Mouse (Mus musculus): ENCODE measurements around the gene Ugt1a8. TPM values are rescaled to one million over a fixed set of nuclear protein-coding genes. Genes with fewer than 3 reads are reported as not detected.
"Not testable (repeated sequence)": the region's sequence is repeated elsewhere in the genome, so short reads cannot be mapped to it uniquely, and the experiment has no call there.

Gene Ugt1a8
- not detected for total RNA-seq (2021)
- long read RNA-seq, experiment 1, result 0 reads
- long read RNA-seq, experiment 2, result 0 reads

DNA sequence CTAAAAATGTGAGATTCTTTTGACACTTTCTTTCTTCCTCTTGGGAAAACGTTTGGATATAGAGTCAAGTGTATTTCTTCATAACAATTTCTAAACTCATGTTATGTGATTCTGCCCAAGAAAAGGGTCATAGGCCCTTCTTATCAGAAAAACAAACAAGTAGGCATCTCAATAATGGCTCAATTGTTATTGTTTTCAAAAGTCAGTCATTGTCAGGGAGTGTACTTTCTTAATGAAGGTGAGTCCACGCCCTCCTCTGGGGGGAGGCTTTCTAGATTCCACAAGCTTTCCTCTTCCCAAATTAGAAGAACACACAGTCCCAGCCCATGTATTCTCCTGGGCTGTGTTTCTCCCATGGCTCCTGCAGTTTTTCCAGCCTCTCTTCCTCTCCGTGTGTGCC is at the start of gene Ugt1a8:
Gene Ugt1a8, plus strand, starts transcription at position 301 of the 400 bp plus-strand sequence.
- no peak for DNase-seq (ENCODE audit: low spot score in 2 of 2)

DNA sequence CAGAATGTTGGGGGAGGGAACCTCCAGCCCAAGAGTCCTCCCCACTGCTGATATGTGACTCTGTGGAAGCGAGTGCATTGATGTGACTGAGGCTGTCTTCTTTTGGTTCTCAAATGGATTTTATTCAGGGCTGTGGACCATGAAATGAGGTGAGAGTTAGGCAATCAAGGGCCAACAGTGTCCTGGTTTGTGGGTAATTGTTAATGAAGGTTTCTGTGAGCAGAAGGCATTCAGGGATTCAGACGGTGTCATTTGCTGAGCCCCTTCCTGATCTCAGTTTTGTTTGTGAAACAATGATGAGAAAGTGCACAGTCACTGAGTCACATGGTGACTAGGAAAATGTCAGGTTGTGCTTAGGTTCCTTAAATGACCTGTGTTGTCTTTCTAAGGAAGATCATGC is 44.6 kb upstream of the Ugt1a8 start:
- not testable (repeated sequence) for DNase-seq (ENCODE audit: low spot score in 2 of 2)

DNA sequence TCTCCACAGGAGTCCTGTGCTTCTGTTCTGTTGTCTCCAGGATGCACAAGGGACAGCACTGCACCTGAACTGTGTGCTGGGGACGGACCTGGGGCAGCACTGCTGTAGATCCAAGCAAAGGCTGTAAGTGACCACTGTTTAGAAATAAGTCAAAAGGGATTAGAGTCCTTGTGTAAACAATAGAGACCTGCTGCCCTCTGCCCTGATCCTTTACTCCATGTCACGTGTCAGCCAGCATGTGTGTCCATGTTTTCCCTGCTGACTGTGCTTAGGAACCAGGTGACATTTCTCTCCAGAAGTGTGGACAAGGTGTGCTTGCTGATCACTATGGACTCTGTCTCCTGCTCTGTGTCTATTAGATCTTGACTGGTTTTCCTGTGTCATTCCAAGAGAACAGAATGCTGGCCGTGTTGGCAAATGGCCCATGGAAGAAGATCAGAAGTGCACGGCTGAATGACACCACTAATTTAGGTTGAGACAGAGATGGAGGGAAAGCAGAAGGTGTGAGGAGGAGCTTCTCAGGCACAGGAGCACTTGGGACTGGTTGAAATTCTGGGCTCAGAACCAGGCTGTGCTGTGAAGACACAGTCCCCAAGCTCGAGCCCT is 42.7 kb upstream of the Ugt1a8 start:
- not testable (repeated sequence) for DNase-seq (ENCODE audit: low spot score in 2 of 2)

DNA sequence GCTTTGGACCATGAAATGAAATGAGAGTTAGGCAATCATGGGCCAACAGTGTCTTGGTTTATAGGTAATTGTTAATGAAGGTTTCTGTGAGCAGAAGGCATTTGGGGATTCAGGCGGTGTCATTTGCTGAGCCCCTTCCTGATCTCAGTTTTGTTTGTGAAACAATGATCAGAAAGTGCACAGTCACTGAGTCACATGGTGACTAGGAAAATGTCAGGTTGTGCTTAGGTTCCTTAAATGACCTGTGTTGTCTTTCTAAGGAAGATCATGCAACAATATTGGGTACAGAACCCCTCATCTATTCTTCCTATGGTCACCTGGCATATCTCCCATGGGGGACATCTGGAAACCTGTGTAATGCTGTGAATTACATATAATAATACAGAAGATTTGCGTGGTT is 40.2 kb upstream of the Ugt1a8 start:
- DNase-seq (ENCODE audit: low spot score in 2 of 2), result not testable (repeated sequence)

DNA sequence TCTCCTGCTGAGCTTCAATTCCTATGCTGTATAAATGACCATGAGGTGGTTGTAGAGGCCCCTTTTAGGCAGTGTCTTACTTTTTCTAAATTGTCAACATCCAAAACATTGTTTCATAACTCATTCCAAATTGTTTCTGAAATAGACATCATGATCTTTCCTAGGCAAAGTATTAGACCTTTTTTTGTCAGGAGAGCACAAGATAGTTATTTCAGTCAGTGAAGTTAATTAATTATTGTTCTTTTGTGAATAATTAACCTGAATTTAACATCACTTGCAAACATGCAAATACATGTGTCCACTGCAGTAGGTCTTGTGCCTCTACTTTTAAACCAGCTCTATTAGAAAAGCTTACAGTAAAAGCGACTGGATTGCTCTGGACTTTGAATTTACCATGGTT is 32.5 kb upstream of the Ugt1a8 start, which contains the start of gene Ugt1a10:
Gene Ugt1a10, plus strand, starts transcription at position 301 of the 400 bp plus-strand sequence.
- no peak for DNase-seq (ENCODE audit: low spot score in 2 of 2)

DNA sequence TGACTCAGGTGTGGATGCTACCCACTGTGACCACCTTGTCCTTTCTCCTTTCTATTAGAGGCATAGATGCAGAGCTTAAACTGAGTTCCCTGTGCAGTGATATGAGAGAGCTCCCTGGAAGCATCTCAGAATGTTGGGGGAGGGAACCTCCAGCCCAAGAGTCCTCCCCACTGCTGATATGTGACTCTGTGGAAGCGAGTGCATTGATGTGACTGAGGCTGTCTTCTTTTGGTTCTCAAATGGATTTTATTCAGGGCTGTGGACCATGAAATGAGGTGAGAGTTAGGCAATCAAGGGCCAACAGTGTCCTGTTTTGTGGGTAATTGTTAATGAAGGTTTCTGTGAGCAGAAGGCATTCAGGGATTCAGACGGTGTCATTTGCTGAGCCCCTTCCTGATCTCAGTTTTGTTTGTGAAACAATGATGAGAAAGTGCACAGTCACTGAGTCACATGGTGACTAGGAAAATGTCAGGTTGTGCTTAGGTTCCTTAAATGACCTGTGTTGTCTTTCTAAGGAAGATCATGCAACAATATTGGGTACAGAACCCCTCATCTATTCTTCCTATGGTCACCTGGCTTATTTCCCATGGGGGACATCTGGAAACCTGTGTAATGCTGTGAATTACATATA is 21.0 kb upstream of the Ugt1a8 start:
- DNase-seq (ENCODE audit: low spot score in 2 of 2), result not testable (repeated sequence)

DNA sequence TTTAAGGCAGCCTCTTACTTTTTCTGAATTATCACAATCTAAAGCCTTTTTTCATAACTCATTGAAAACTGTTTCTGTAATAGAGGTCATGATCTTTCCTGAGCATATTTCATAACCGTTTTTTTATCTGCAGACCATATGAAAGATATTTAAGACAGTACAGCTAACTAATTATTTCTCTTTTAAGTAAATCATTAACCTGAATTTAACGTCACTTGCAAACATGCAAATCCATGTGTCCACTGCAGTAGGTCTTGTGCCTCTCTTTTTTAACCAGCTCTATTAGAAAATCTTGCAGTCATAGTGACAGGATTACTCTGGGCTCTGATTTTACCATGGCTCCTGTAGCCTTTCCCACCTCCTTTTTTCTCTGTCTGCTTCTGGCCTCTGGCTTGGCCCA is 17.1 kb upstream of the Ugt1a8 start, which contains the start of gene Ugt1a9:
Gene Ugt1a9, plus strand, starts transcription at position 306 of the 400 bp plus-strand sequence.
- DNase-seq (ENCODE audit: low spot score in 2 of 2), result no peak

DNA sequence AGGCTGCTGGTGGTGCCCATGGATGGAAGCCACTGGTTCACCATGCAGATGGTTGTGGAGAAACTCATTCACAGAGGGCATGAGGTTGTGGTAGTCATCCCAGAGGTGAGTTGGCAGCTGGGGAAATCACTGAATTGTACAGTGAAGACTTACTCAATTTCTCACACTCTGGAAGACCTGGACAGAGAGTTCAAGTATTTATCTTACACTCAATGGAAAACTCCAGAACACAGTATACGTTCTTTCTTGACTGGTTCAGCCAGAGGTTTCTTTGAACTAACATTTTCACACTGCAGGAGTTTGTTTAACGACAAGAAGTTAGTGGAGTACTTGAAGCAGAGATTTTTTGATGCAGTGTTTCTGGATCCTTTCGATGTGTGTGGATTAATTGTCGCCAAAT is 16.7 kb upstream of the Ugt1a8 start:
- DNase-seq (ENCODE audit: low spot score in 2 of 2), result no peak

DNA sequence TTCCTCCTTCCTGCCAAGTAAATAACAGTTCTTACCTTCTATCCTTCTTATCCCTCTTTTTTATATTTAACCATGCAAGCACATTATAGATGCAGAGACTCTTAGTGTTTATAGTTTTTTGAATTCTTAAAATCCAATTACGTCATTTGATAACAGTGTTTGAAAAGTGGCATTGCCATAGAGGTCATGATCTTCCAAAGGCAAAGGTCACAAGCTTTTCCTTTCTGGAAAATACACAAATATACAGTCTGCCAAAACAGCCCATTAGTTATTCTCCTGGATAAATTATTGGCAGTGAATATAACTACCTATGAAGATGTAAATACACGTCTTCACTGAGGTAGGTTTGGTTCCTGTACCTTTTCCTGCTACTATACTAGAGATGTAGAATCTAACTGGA is 13.1 kb upstream of the Ugt1a8 start:
- DNase-seq (ENCODE audit: low spot score in 2 of 2), result no peak

DNA sequence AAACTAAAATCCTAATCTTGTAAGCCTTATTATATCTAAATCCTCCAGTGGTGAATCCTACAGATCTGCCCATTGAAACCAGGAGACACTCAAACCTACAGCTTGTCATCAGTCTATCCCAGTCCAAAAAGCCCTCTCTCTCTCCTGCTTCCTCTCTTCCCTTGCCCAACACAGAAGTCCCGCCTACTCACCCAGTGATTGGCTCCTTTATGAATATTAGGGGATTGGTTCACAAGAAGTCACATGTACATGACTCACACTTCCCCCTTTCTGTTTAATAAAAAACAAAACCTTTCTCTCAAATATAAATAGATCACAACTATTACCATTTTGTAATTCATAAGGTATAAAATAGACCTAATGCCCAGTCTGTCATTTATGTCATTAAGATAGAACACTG is 10.5 kb upstream of the Ugt1a8 start:
- no peak for DNase-seq (ENCODE audit: low spot score in 2 of 2)

DNA sequence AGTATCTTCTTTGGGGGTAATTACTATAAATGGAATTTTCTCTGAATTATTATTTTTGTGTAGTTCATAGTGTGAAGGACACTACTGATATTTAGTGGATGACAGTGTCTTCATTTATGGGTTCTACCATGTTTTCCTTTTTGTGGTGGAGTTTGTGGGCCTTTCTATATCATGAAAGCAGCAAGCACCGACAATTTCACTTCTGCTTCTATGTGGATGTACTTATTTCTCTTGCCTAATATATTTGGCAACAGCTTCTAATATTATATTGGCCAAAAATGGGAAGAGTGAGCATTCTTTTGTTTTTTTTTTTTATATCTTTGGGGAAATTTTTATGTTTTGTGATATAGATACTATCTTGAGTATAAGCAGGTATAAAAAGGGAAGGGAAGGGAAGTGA is 5.9 kb upstream of the Ugt1a8 start:
- no peak for DNase-seq (ENCODE audit: low spot score in 2 of 2)

DNA sequence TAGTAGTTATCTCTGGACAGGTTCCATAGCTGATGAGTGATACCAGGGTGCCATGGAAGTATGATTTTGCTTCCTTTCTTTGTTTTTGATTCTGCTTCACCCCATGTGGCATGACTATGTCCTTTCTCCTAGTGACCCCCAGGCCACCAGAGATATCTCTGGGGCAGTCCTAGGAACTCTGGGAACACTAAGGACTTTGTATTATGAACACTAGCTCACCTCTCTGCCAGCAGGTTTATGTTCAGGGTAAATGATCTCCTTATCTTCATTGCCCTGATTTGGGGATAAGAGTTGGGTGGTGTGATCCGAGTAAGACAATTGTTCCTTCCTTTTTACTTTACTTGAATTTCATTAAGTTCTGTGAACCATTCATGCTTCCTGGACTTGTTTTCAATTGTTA is 1.5 kb upstream of the Ugt1a8 start:
- DNase-seq (ENCODE audit: low spot score in 2 of 2), result no peak

DNA sequence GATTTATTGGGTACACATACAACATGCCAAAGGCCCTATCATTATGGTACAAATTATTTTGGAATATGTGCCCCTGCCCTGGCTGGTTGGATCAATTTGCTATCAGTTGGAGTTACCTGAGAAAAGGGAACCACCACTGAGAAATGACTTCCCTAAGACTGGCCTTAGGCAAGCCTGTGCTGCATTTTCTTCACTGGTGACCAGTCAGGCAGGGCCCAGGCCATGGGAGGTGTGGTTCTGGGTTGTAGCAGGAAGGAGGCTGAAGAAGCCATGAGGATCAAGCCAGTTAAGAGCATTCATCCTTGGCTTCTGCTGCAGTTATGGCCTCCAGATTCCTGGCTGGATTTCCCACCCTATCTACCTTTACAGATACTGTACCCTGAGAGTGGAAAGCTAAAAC is 4.7 kb downstream of the Ugt1a8 start:
- no peak for DNase-seq (ENCODE audit: low spot score in 2 of 2)

DNA sequence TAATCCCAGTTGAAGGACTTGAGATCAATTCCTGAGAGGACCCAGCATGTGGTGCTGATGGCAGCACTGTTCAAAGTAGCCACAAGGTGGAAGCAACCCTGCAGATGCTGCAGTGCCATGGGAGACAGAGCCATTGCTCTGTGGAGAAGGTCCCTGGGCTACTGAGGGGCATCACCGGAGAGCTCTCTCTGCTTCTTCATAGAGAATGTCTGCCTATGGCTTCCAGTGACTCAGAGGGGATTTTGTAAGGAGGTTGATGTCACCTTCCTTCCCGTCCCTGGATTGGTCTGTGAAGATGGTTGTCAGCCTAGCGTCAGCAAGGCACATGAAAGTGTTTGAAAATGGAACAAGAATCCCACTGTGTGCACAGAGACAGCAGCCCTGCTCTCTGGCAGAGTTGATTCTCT is 6.7 kb downstream of the Ugt1a8 start:
- DNase-seq (ENCODE audit: low spot score in 2 of 2), result not testable (repeated sequence)

DNA sequence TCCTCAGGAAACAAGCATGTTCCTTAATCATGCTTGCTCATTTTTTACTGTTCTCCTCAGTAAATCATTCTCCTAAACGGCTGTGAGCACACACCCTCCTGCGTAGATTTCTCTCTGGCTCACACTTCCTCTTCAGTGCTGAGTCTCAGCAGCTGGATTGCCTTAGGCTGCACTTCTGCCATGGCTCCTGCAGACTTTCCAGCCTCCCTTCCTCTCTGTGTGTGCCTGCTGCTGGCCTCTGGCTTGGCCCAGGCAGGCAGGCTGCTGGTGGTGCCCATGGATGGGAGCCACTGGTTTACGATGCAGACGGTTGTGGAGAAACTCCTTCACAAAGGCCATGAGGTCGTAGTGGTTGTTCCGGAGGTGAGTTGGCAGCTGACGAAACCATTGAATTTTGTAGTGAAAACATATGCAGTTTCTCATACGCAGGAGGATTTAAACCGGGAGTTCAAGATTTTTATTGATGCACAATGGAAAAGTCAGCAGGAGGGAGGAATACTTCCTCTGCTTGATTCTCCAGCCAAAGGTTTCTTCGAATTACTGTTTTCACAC is 7.4 kb downstream of the Ugt1a8 start, which contains the start of gene Ugt1a7c:
Gene Ugt1a7c, plus strand, starts transcription at position 122 of the 552 bp plus-strand sequence.
- no peak for DNase-seq (ENCODE audit: low spot score in 2 of 2)

DNA sequence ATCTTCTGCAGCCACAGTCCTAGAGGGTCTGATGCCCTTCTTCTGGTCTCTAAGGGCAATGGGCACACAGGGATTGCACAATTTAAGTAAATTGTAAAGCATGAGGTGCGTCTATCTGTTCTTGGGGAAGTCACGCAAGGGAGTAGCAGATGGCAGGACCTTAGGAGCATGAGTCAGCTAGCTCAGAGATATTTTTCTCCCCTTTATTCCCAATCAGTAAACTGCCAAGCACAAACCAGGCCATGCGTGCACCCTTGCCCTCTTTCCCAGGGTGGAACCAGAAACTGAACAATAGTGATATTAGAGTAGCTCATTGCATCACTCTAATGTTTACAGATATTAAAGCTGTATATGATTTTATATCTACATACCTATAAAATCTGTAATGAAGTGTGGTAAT is 10.9 kb downstream of the Ugt1a8 start:
- DNase-seq (ENCODE audit: low spot score in 2 of 2), result not testable (repeated sequence)

DNA sequence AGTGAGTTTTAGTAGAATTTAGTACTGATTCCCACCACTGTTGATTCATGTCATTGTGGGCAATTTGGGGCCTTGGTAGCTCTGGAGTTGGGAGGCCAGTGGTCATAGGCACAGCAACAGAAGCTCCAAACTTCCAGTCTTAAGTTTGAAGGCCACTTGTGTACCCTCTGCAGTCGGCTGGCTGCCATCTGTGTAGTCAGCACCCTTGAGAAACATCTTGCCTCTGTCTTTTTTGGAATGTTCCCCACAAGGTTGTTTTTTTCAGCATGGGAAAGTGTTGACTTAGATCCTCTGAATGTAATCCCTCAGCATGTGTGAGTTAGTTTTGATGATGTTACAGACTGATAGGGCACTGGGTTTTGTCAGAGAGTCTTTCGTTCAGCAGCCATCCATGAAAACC is 12.1 kb downstream of the Ugt1a8 start:
- not testable (repeated sequence) for DNase-seq (ENCODE audit: low spot score in 2 of 2)

DNA sequence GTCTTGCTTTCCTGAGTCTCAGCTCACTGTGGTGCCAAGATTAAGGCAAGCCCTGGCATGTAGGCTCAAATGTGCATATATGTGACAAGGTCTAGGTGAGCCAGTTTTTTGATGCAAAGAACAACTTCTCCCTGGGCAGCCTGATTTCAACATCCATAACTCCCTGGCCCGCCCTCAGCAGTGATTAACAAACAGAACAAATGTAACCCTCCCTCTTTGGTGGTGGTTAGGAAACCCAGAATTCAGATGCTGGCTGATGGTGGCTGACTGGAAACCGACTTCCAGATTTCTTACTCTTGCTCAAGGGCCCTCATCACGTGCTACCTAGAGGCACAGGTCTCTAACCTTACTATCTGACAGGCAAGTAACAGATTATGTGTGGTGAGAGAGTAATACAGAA is 15.4 kb downstream of the Ugt1a8 start, which contains the start of gene Ugt1a6b:
Gene Ugt1a6b, plus strand, starts transcription at position 234 of the 400 bp plus-strand sequence.
- not testable (repeated sequence) for DNase-seq (ENCODE audit: low spot score in 2 of 2)

DNA sequence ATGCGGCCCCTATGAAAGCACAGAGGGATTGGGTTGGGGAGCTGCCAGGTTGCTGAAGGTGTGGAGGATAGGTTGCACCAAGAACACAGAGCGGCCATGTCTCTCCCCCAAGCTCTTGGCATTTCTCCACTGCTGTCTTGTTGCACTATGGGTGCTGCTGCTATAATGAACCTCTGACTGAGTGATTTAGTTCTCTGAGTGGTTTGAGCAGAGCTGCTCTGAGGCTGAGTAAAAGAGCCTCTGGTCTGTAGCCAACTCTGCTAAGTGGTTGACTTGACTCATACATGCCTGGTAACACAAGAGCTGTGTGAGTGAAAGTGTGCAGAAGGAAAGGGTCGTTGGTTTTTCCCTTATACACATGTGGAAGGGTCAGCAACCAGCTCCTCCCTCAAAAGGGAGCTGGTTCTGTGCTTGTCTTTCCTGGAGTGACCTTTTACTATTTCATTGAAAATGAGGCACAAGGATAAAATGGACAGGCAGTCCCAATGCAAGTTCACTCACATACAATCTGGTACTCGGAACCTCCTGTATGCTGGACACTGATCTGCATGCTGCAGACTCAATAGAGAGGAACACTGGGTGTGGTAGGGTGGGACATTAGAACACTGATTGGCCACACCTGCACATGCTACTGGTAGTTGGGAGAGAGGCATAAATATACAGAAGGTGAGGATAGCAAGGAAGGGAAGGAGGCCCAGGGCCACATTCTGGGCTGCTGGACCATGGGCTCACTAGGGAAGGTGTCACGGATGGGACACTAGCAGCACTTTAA is 16.3 kb downstream of the Ugt1a8 start:
- DNase-seq (ENCODE audit: low spot score in 2 of 2), result not testable (repeated sequence)

DNA sequence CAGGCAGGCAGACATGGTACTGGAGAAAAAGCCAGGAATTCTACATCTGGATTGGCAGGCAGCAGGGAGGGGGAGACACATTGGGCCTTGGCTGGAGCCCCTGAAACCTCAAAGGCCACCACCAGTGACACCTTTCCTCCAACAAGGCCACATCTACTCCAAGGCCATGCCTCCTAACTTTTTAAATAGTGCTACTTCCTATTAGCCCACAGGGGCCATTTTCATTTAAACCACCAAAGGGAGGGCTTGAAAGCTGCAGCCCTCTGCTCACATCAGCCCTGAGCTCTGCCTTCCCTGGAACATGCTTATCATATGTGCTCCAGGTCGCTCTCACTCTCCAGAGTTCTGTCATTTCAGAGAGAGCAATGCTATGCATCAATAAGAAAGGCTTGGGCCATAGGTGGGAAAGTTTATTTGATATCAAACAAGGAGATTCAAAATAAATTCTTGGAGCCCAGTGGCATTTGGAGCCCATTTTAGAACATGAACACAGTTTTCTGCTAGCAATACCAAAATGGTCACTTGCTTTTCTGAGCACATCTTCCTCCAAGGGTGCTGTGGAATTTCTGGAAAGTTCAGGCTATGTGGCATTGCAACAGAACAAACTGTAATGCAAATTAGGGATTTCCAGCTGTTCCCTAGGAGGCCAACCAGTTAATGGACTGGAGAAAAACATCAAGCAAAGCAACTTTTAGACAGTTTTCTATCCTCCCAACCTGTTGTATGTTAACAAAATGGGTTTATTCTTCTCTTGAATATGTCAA is 17.2 kb downstream of the Ugt1a8 start:
- no peak for DNase-seq (ENCODE audit: low spot score in 2 of 2)

DNA sequence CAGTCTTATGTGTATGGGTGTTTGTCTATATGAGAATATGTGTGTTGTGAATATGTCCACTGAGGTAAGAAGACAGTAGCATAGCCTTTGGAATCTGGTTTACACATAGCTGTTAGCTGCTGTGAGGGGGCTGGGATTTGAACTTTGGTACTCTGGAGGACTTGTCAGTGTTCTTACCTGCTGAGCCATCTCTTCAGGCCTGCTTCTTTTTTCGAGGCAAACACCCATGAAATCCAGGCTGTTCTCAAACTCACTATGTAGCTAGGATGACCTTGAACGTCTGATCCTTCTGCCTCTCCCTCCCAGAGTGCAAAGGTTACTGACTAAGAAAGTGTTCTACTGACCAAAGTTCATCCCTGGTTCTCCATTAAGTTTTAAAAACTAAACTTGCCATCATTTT is 18.0 kb downstream of the Ugt1a8 start:
- DNase-seq (ENCODE audit: low spot score in 2 of 2), result no peak

Data from left cerebral cortex, adult 18-20 months (tissue).